Mouse (Mus musculus): ENCODE measurements at regions not wholly inside any gene's neighbourhood (a gene's known extent, or its start where the extent isn't known, plus 50 kb on each side); places are given as distances from the start of the nearest gene placed in this dataset.

- DNase-seq, result peak; percentile 34
These were observed 290.8 kb downstream of the Rnf144b start for GRCm38 (mm10) chr13:47413261-47413660.

GRCm38 (mm10) chr13:47413940-47414339 is 291.5 kb downstream of the Rnf144b start:
- peak; percentile 8 for DNase-seq

GRCm38 (mm10) chr13:47429856-47430365 is 307.5 kb downstream of the Rnf144b start:
- no peak for DNase-seq

- no peak for DNase-seq
These were observed 308.0 kb downstream of the Rnf144b start for GRCm38 (mm10) chr13:47430409-47430808.

GRCm38 (mm10) chr13:47435631-47436030 is 313.2 kb downstream of the Rnf144b start:
- no peak for DNase-seq

GRCm38 (mm10) chr13:47444876-47445275 is 322.4 kb downstream of the Rnf144b start:
- DNase-seq, result no peak

GRCm38 (mm10) chr13:47452186-47452760 is 329.8 kb downstream of the Rnf144b start:
- no peak for DNase-seq

GRCm38 (mm10) chr13:47462148-47462547 is 339.7 kb downstream of the Rnf144b start:
- DNase-seq, result no peak

- no peak for DNase-seq
These were observed 349.2 kb downstream of the Rnf144b start for GRCm38 (mm10) chr13:47471543-47472213.

- no peak for DNase-seq
These were observed 357.7 kb downstream of the Rnf144b start for GRCm38 (mm10) chr13:47480159-47480558.

- DNase-seq, result no peak
These were observed 362.4 kb downstream of the Rnf144b start for GRCm38 (mm10) chr13:47484819-47485218.

GRCm38 (mm10) chr13:47486111-47486510 is 363.7 kb downstream of the Rnf144b start:
- DNase-seq, result no peak

- DNase-seq, result no peak
These were observed 364.2 kb downstream of the Rnf144b start for GRCm38 (mm10) chr13:47486658-47487057.

- DNase-seq, result no peak
These were observed 383.0 kb downstream of the Rnf144b start for GRCm38 (mm10) chr13:47505380-47505955.

GRCm38 (mm10) chr13:47532935-47533334 is 410.5 kb downstream of the Rnf144b start:
- DNase-seq, result no peak

GRCm38 (mm10) chr13:47537156-47537555 is 414.7 kb downstream of the Rnf144b start:
- DNase-seq, result no peak

GRCm38 (mm10) chr13:47549626-47550025 is 427.2 kb downstream of the Rnf144b start:
- DNase-seq, result no peak

- DNase-seq, result no peak
These were observed 429.8 kb downstream of the Rnf144b start for GRCm38 (mm10) chr13:47552251-47552650.

- DNase-seq, result no peak
These were observed 431.7 kb downstream of the Rnf144b start for GRCm38 (mm10) chr13:47554198-47554597.

- no peak for DNase-seq
These were observed 434.9 kb downstream of the Rnf144b start for GRCm38 (mm10) chr13:47557196-47557974.

- DNase-seq, result no peak
These were observed 440.4 kb downstream of the Rnf144b start for GRCm38 (mm10) chr13:47562836-47563235.

- no peak for DNase-seq
These were observed 454.1 kb downstream of the Rnf144b start for GRCm38 (mm10) chr13:47576516-47576915.

GRCm38 (mm10) chr13:47580144-47580543 is 457.7 kb downstream of the Rnf144b start:
- no peak for DNase-seq

Data from right cerebral cortex, postnatal 25 days (tissue).